In genomic region chr10:18386224-18386623, GRCm38 (mm10) we compare ENCODE assay signal across 26 mouse cellular contexts.
DNase-seq lines count a peak whose midpoint lies in the region; ATAC-seq and TF ChIP-seq lines count a peak whose summit lies in the region.
"Had no signal": no experiment of that assay in that cellular context is flagged by ENCODE, and none has a peak within 500 bp of the region (broad histone marks: within the 10 kb centered on the region; RNA-seq: fewer than 3 reads in every experiment).

No protein-coding gene starts in this region.

- no peak for TF ChIP-seq CTCF in brain, embryonic 14.5 days (IDR thresholded peaks at IDR 0.05; ENCODE audit: borderline replicate concordance, extremely low read depth, insufficient read depth, insufficient read length)

- no peak for TF ChIP-seq POLR2A in brain, embryonic 14.5 days (IDR thresholded peaks at IDR 0.05; ENCODE audit: borderline replicate concordance, extremely low read depth, insufficient read depth, insufficient read length, poor library complexity, severe bottlenecking)

- peaks cover 3% of the 10 kb centered on the region; the same call in 1 of the 2 replicates for H3K4me1 ChIP-seq in forebrain, embryonic 14.5 days (ENCODE audit: control insufficient read depth, insufficient read depth, low read length)
- H3K4me1 ChIP-seq in forebrain, embryonic 13.5 days, result peaks cover 12% of the 10 kb centered on the region
- H3K4me1 ChIP-seq: liver, embryonic 12.5 days had no signal

- H3K4me3 ChIP-seq in forebrain, embryonic 14.5 days (ENCODE audit: low read depth, low read length), result no peak overlapping the region
- H3K4me3 ChIP-seq in forebrain, embryonic 13.5 days, result no peak overlapping the region
- H3K4me3 ChIP-seq: forebrain, embryonic 15.5 days; gastrocnemius, adult 2 months; heart, embryonic 10.5 days; left cerebral cortex, adult 2 months; limb, embryonic 13.5 days; liver, embryonic 12.5 days; midbrain, embryonic 10.5 days had no signal

- no peaks in the 10 kb centered on the region for H3K9me3 ChIP-seq in forebrain, embryonic 14.5 days (replicated peaks; ENCODE audit: control insufficient read depth, low read length)
- H3K9me3 ChIP-seq in forebrain, embryonic 13.5 days (replicated peaks), result no peaks in the 10 kb centered on the region
- H3K9me3 ChIP-seq: forebrain, embryonic 15.5 days; heart, embryonic 10.5 days; limb, embryonic 13.5 days; liver, embryonic 12.5 days; midbrain, embryonic 10.5 days had no signal

- whole genome bisulfite sequencing in forebrain, embryonic 14.5 days, result 22% methylated on average over 7 of the region's 7 CpGs
- 32% methylated on average over 7 of the region's 7 CpGs for WGBS in forebrain, embryonic 13.5 days

- no peaks in the 10 kb centered on the region for H3K36me3 ChIP-seq in forebrain, embryonic 14.5 days (ENCODE audit: control insufficient read depth, insufficient read depth, low read length)
- no peaks in the 10 kb centered on the region for H3K36me3 ChIP-seq in forebrain, embryonic 13.5 days (ENCODE audit: poor library complexity, severe bottlenecking)
- H3K36me3 ChIP-seq: forebrain, embryonic 15.5 days; heart, embryonic 10.5 days; limb, embryonic 13.5 days; liver, embryonic 12.5 days; midbrain, embryonic 10.5 days had no signal

- H3K27me3 ChIP-seq in forebrain, embryonic 14.5 days (replicated peaks; ENCODE audit: control insufficient read depth, insufficient read depth, low read length), result no peaks in the 10 kb centered on the region
- no peaks in the 10 kb centered on the region; the same call in 1 of the 2 replicates for H3K27me3 ChIP-seq in forebrain, embryonic 13.5 days
- H3K27me3 ChIP-seq: forebrain, embryonic 15.5 days; limb, embryonic 13.5 days; liver, embryonic 12.5 days had no signal

- no peak overlapping the region for H3K4me2 ChIP-seq in forebrain, embryonic 14.5 days (ENCODE audit: low read length)
- no peak overlapping the region for H3K4me2 ChIP-seq in forebrain, embryonic 13.5 days
- H3K4me2 ChIP-seq: forebrain, embryonic 15.5 days; limb, embryonic 13.5 days; liver, embryonic 12.5 days had no signal

- intact Hi-C loops in left cerebral cortex, postnatal 4 days (cut with DNase I), result loop anchor here (10.0 kb wide), 1 partner anchor 141 kb away; no protein-coding TSS in a partner anchor

- no peak for ATAC-seq in forebrain, embryonic 14.5 days
- no peak for ATAC-seq in forebrain, embryonic 13.5 days
- ATAC-seq: activated CD4-positive, CD25-positive, alpha-beta regulatory T cell, adult 4 months; forebrain, embryonic 15.5 days; intestine, postnatal 0 days; liver, embryonic 12.5 days had no signal

- H3K27ac ChIP-seq in forebrain, embryonic 14.5 days (ENCODE audit: low read depth, low read length), result no peak overlapping the region
- no peak overlapping the region for H3K27ac ChIP-seq in forebrain, embryonic 13.5 days
- H3K27ac ChIP-seq: forebrain, embryonic 15.5 days; gastrocnemius, adult 2 months; heart, embryonic 10.5 days; limb, embryonic 13.5 days; liver, embryonic 12.5 days; midbrain, embryonic 10.5 days had no signal

- peak; percentile 44 for DNase-seq in forebrain, embryonic 14.5 days (ENCODE audit: low spot score)
- peak; percentile 19 for DNase-seq in kidney, postnatal 10 days
- DNase-seq in kidney, adult 8-10 months, result no peak
- DNase-seq in left cerebral cortex, adult 11 months (ENCODE audit: low spot score), result peak; percentile 12
- no peak for DNase-seq in left cerebral cortex, postnatal 4 days
- DNase-seq in brain, embryonic 14.5 days (ENCODE audit: low read depth), result peak; percentile 68
- no peak for DNase-seq in neural tube, embryonic 10.5 days (ENCODE audit: extremely low spot score, low spot score)
- DNase-seq: adrenal gland, postnatal 10 days; cerebellum, adult 2 months; cerebellum, postnatal 25 days; embryo, embryonic 11 days; gastrocnemius, adult 2 months; heart, postnatal 4 days; kidney, postnatal 14 days; lung, adult 18-20 months; lung, postnatal 10 days; thymus, postnatal 14 days had no signal

- H3K9ac ChIP-seq in forebrain, embryonic 14.5 days (ENCODE audit: low read length), result no peak overlapping the region
- H3K9ac ChIP-seq in forebrain, embryonic 13.5 days, result no peak overlapping the region
- H3K9ac ChIP-seq: forebrain, embryonic 15.5 days; limb, embryonic 13.5 days; liver, embryonic 12.5 days had no signal

Comparison
In these comparisons a context has a peak if more than half of its experiments do, and no peak if none do; other contexts are left out.
1. DNase-seq: peak in forebrain, embryonic 14.5 days (single experiment), kidney, postnatal 10 days (single experiment), left cerebral cortex, adult 11 months (single experiment) and brain, embryonic 14.5 days (single experiment); none in kidney, adult 8-10 months (0 of 2), left cerebral cortex, postnatal 4 days (single experiment) and neural tube, embryonic 10.5 days (single experiment).